Mouse (Mus musculus) neural tube, embryonic 13.5 days (tissue): ENCODE data around the gene Palm2. TPM values are rescaled to one million over a fixed set of nuclear protein-coding genes. Genes with fewer than 3 reads are reported as not detected.
A peak's percentile ranks its signal among the peaks of the same experiment; 100 is the strongest.

ENCODE experiments used
- ATAC-seq: fragments of 200-750 bp; cut with Nextera tagmentation; 2 replicates; pipeline ENCODE4 v1.8.0; 2017; ENCODE audit warnings: low read depth, mild to moderate bottlenecking, moderate TSS enrichment, moderate library complexity
- H3K27ac ChIP-seq: fragments of 300-500 bp; sonication (generic); replicated peaks from 2 replicates; pipeline ENCODE4 v1.5.1; 2015; ENCODE audit warnings: moderate library complexity, mild to moderate bottlenecking, inconsistent platforms
- H3K27me3 ChIP-seq: fragments of 300-500 bp; sonication (generic); 2 replicates; pipeline ENCODE4 v1.6.1; 2015; ENCODE audit warnings: mild to moderate bottlenecking, inconsistent platforms
- H3K36me3 ChIP-seq: fragments of 300-500 bp; sonication (generic); 2 replicates; pipeline ENCODE4 v1.6.1; 2015; ENCODE audit warnings: mild to moderate bottlenecking, inconsistent platforms
- H3K4me1 ChIP-seq: fragments of 300-500 bp; sonication (generic); replicated peaks from 2 replicates; pipeline ENCODE4 v1.6.1; 2015; ENCODE audit warnings: inconsistent platforms
- H3K4me2 ChIP-seq: fragments of 300-500 bp; sonication (generic); 2 replicates; pipeline ENCODE4 v1.6.1; 2015; ENCODE audit warnings: inconsistent platforms, mild to moderate bottlenecking, moderate library complexity
- H3K4me3 ChIP-seq: fragments of 300-500 bp; sonication (generic); 2 replicates; pipeline ENCODE4 v1.5.1; 2015; ENCODE audit warnings: mild to moderate bottlenecking, inconsistent platforms
- H3K9ac ChIP-seq: fragments of 300-500 bp; sonication (generic); 2 replicates; pipeline ENCODE4 v1.6.1; 2015; ENCODE audit warnings: moderate library complexity, mild to moderate bottlenecking, inconsistent platforms
- H3K9me3 ChIP-seq: fragments of 300-500 bp; sonication (generic); 2 replicates; pipeline ENCODE4 v1.6.1; 2016; ENCODE audit warnings: inconsistent platforms
- WGBS: fragments of 180-500 bp; shearing (Covaris S2); methylation state at CpG from one replicate; pipeline ENCODE4 v1.1.7; 2015; 5-methylcytosine and 5-hydroxymethylcytosine counted together
- polyA plus RNA-seq: library from polyadenylated mRNA; unstranded; fragments of >200 nt; fragmentation: Nextera tagmentation; extraction: Ambion mirVana; gene quantifications from 2 replicates; pipeline ENCODE4 v1.2.1, GENCODE M21; 2015

Palm2 gene
- polyA plus RNA-seq, 1 experiment from 2014 or later, result 7.8 TPM

- Histone ChIP-seq H3K9ac (no peak overlapping the region), H3K4me1 (peaks cover 10% of the 10 kb centered on the region), H3K36me3 (no peaks in the 10 kb centered on the region), H3K4me3 (no peak overlapping the region), H3K27me3 (no peaks in the 10 kb centered on the region), H3K27ac (no peak overlapping the region), H3K9me3 (no peaks in the 10 kb centered on the region), H3K4me2 (no peak overlapping the region)
- ATAC-seq, result no peak
- WGBS, result 94% methylated on average over 7 of the region's 7 CpGs
These were observed 199.0 kb downstream of the Palm2 start for GRCm38 (mm10) chr4:57633052-57633451.

- Histone ChIP-seq H3K27me3 (0 out of 2 replicates have a peak, but pooled peaks cover 2% of the 10 kb centered on the region), H3K4me2 (no peak overlapping the region), H3K27ac (no peak overlapping the region), H3K36me3 (no peaks in the 10 kb centered on the region), H3K4me3 (no peak overlapping the region), H3K9me3 (no peaks in the 10 kb centered on the region), H3K4me1 (peaks cover 25% of the 10 kb centered on the region), H3K9ac (no peak overlapping the region)
- 52% methylated on average over 1 of the region's 1 CpGs for WGBS
- no peak for ATAC-seq
These were observed 200.9 kb downstream of the Palm2 start for GRCm38 (mm10) chr4:57634956-57635355.

GRCm38 (mm10) chr4:57636782-57637482, 202.9 kb downstream of the Palm2 start:
- 0 out of 2 replicates have a peak, but pooled peaks cover 2% of the 10 kb centered on the region for H3K27me3 ChIP-seq
- 69% methylated on average over 9 of the region's 9 CpGs for whole genome bisulfite sequencing
- peak overlapping the region; percentile 64 for H3K9ac ChIP-seq
- peak overlapping the region; percentile 73 for H3K27ac ChIP-seq
- H3K36me3 ChIP-seq, result no peaks in the 10 kb centered on the region
- peak overlapping the region; percentile 62 for H3K4me2 ChIP-seq
- ATAC-seq, result 0 out of 2 replicates have a peak, but pooled peaks have one; percentile 29
- peaks cover 28% of the 10 kb centered on the region for H3K4me1 ChIP-seq
- no peak overlapping the region for H3K4me3 ChIP-seq
- H3K9me3 ChIP-seq, result no peaks in the 10 kb centered on the region

- Histone ChIP-seq H3K36me3 (no peaks in the 10 kb centered on the region), H3K9ac (peak overlapping the region; percentile 64), H3K27ac (peak overlapping the region; percentile 73), H3K4me1 (peaks cover 28% of the 10 kb centered on the region), H3K4me3 (peak overlapping the region; percentile 36), H3K9me3 (no peaks in the 10 kb centered on the region), H3K4me2 (peak overlapping the region; percentile 62), H3K27me3 (0 out of 2 replicates have a peak, but pooled peaks cover 2% of the 10 kb centered on the region)
- ATAC-seq, result peak; percentile 79
- 30% methylated on average over 24 of the region's 24 CpGs for WGBS
These were observed 203.8 kb downstream of the Palm2 start for GRCm38 (mm10) chr4:57637636-57638386.

- no peak for ATAC-seq
- H3K27me3 ChIP-seq, result 0 out of 2 replicates have a peak, but pooled peaks cover 2% of the 10 kb centered on the region
- no peaks in the 10 kb centered on the region for H3K36me3 ChIP-seq
- 0 out of 2 replicates have a peak overlapping the region, but pooled peaks have one; percentile 64 for H3K9ac ChIP-seq
- no peaks in the 10 kb centered on the region for H3K9me3 ChIP-seq
- H3K4me1 ChIP-seq, result peaks cover 28% of the 10 kb centered on the region
- H3K4me2 ChIP-seq, result peak overlapping the region; percentile 62
- 84% methylated on average over 9 of the region's 9 CpGs for WGBS
- H3K4me3 ChIP-seq, result peak overlapping the region; percentile 36
- no peak overlapping the region for H3K27ac ChIP-seq
These were observed 204.9 kb downstream of the Palm2 start for GRCm38 (mm10) chr4:57638941-57639340.

- no peak overlapping the region for H3K9ac ChIP-seq
- H3K9me3 ChIP-seq, result no peaks in the 10 kb centered on the region
- H3K27ac ChIP-seq, result no peak overlapping the region
- H3K4me2 ChIP-seq, result peak overlapping the region; percentile 20
- ATAC-seq, result no peak
- H3K27me3 ChIP-seq, result 0 out of 2 replicates have a peak, but pooled peaks cover 2% of the 10 kb centered on the region
- peaks cover 28% of the 10 kb centered on the region for H3K4me1 ChIP-seq
- no peaks in the 10 kb centered on the region for H3K36me3 ChIP-seq
- no peak overlapping the region for H3K4me3 ChIP-seq
- WGBS, result 53% methylated on average over 7 of the region's 7 CpGs
These were observed 206.2 kb downstream of the Palm2 start for GRCm38 (mm10) chr4:57640222-57640621.

GRCm38 (mm10) chr4:57640971-57641370, 206.9 kb downstream of the Palm2 start:
- Histone ChIP-seq H3K27me3 (0 out of 2 replicates have a peak, but pooled peaks cover 2% of the 10 kb centered on the region), H3K9ac (no peak overlapping the region)
- WGBS, result 87% methylated on average over 3 of the region's 3 CpGs

GRCm38 (mm10) chr4:57650994-57651393, 216.9 kb downstream of the Palm2 start:
- WGBS, result 100% methylated on average over 1 of the region's 1 CpGs
- Histone ChIP-seq H3K4me2 (no peak overlapping the region), H3K27ac (no peak overlapping the region), H3K9ac (no peak overlapping the region), H3K4me1 (no peaks in the 10 kb centered on the region), H3K27me3 (no peaks in the 10 kb centered on the region), H3K9me3 (no peaks in the 10 kb centered on the region), H3K36me3 (peaks cover 3% of the 10 kb centered on the region; the same call in 1 of the 2 replicates), H3K4me3 (no peak overlapping the region)
- ATAC-seq, result no peak

More at GRCm38 (mm10) chr4:57640971-57641370, 206.9 kb downstream of the Palm2 start:
- H3K9me3 ChIP-seq, result no peaks in the 10 kb centered on the region
- H3K27ac ChIP-seq, result no peak overlapping the region
- H3K36me3 ChIP-seq, result no peaks in the 10 kb centered on the region
- no peak overlapping the region for H3K4me3 ChIP-seq
- no peak for ATAC-seq
- H3K4me1 ChIP-seq, result peaks cover 28% of the 10 kb centered on the region
- no peak overlapping the region for H3K4me2 ChIP-seq

- Histone ChIP-seq H3K9ac (no peak overlapping the region), H3K4me2 (no peak overlapping the region), H3K4me1 (no peaks in the 10 kb centered on the region), H3K27ac (no peak overlapping the region), H3K36me3 (peaks cover 3% of the 10 kb centered on the region; the same call in 1 of the 2 replicates), H3K4me3 (no peak overlapping the region), H3K9me3 (no peaks in the 10 kb centered on the region), H3K27me3 (no peaks in the 10 kb centered on the region)
- 87% methylated on average over 8 of the region's 8 CpGs for WGBS
- no peak for ATAC-seq
These were observed 217.5 kb downstream of the Palm2 start for GRCm38 (mm10) chr4:57651547-57651946.

GRCm38 (mm10) chr4:57652185-57652904, 218.3 kb downstream of the Palm2 start:
- ATAC-seq, result no peak
- Histone ChIP-seq H3K4me3 (no peak overlapping the region), H3K4me2 (no peak overlapping the region), H3K36me3 (peaks cover 3% of the 10 kb centered on the region; the same call in 1 of the 2 replicates), H3K27ac (no peak overlapping the region), H3K9ac (no peak overlapping the region), H3K4me1 (no peaks in the 10 kb centered on the region), H3K9me3 (no peaks in the 10 kb centered on the region), H3K27me3 (no peaks in the 10 kb centered on the region)
- WGBS, result 81% methylated on average over 5 of the region's 5 CpGs

- Histone ChIP-seq H3K9ac (no peak overlapping the region), H3K4me3 (no peak overlapping the region), H3K27me3 (no peaks in the 10 kb centered on the region), H3K27ac (no peak overlapping the region), H3K36me3 (no peaks in the 10 kb centered on the region), H3K4me2 (no peak overlapping the region), H3K4me1 (peaks cover 14% of the 10 kb centered on the region), H3K9me3 (no peaks in the 10 kb centered on the region)
- ATAC-seq, result no peak
- WGBS, result 84% methylated on average over 1 of the region's 1 CpGs
These were observed 221.9 kb downstream of the Palm2 start for GRCm38 (mm10) chr4:57655966-57656365.

- Histone ChIP-seq H3K27ac (no peak overlapping the region), H3K9me3 (no peaks in the 10 kb centered on the region), H3K27me3 (no peaks in the 10 kb centered on the region), H3K9ac (no peak overlapping the region), H3K36me3 (no peaks in the 10 kb centered on the region), H3K4me2 (no peak overlapping the region), H3K4me1 (peaks cover 16% of the 10 kb centered on the region), H3K4me3 (no peak overlapping the region)
- WGBS, result 95% methylated on average over 12 of the region's 12 CpGs
- ATAC-seq, result no peak
These were observed 222.3 kb downstream of the Palm2 start for GRCm38 (mm10) chr4:57656388-57656787.
